Comparison of ENCODE assay signal across 8 mouse cellular contexts in the genomic region with DNA sequence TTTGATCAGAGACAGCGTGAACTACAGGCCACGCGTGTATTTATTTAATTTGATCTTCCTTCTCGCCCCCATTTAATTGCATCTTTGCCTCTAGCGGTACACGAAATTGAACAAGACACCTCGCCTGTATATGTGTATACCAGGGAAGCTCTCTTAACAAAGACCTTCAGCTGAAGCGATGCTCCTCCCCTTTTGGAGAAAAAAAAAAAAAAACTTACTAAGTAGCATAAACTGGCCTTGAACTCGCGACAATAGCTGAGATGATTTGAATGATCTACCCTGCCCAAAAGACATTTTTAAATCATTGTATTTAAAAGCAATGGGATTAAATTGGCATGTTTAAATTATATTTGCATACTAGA. TPM values are rescaled to one million over a fixed set of nuclear protein-coding genes. Genes with fewer than 3 reads are reported as not detected.
A peak's percentile ranks its signal among the peaks of the same experiment; 100 is the strongest.
DNase-seq lines count a peak whose midpoint lies in the region; ATAC-seq and TF ChIP-seq lines count a peak whose summit lies in the region.

No protein-coding gene starts in this region.

- no peaks in the 10 kb centered on the region for H3K27me3 ChIP-seq in heart, embryonic 12.5 days (replicated peaks)
- H3K27me3 ChIP-seq in G1E (ENCODE audit: insufficient read depth, low read length): no peaks in the 10 kb centered on the region
- H3K27me3 ChIP-seq in megakaryocyte, embryonic 14.5 days (replicated peaks): no peaks in the 10 kb centered on the region

- WGBS in heart, embryonic 12.5 days: under 1% methylated on average over 10 of the region's 10 CpGs

- peak overlapping the region; percentile 88 for H3K4me3 ChIP-seq in heart, embryonic 12.5 days
- H3K4me3 ChIP-seq in G1E (ENCODE audit: low read depth, low read length): peak overlapping the region; percentile 96
- H3K4me3 ChIP-seq in megakaryocyte, embryonic 14.5 days (replicated peaks): peak overlapping the region; percentile 100

- H3K36me3 ChIP-seq in heart, embryonic 12.5 days: peaks cover 28% of the 10 kb centered on the region
- H3K36me3 ChIP-seq in G1E (replicated peaks): peaks cover 35% of the 10 kb centered on the region
- peaks cover 35% of the 10 kb centered on the region for H3K36me3 ChIP-seq in megakaryocyte, embryonic 14.5 days (replicated peaks; ENCODE audit: low read length)

- H3K27ac ChIP-seq in heart, embryonic 12.5 days (ENCODE audit: poor library complexity, severe bottlenecking): peak overlapping the region; percentile 70

- H3K4me2 ChIP-seq in heart, embryonic 12.5 days: peak overlapping the region; percentile 80

- H3K9ac ChIP-seq in heart, embryonic 12.5 days: peak overlapping the region; percentile 69

- no peaks in the 10 kb centered on the region for H3K9me3 ChIP-seq in heart, embryonic 12.5 days (replicated peaks)
- H3K9me3 ChIP-seq in G1E (replicated peaks): no peaks in the 10 kb centered on the region
- H3K9me3 ChIP-seq in megakaryocyte, embryonic 14.5 days: no peaks in the 10 kb centered on the region

- TF ChIP-seq CTCF in G1E (IDR thresholded peaks at IDR 0.05; ENCODE audit: low read depth, low read length): no peak

- H3K4me1 ChIP-seq in heart, embryonic 12.5 days (replicated peaks): peaks cover 11% of the 10 kb centered on the region
- H3K4me1 ChIP-seq in G1E (ENCODE audit: insufficient read depth, low read depth, low read length): peaks cover 38% of the 10 kb centered on the region
- H3K4me1 ChIP-seq in megakaryocyte, embryonic 14.5 days: peaks cover 29% of the 10 kb centered on the region

- no peak for DNase-seq in heart, adult 9 months (ENCODE audit: low spot score in 2 of 2)
- DNase-seq in G1E (ENCODE audit: low spot score): peak; percentile 15
- DNase-seq in frontal cortex, postnatal 36 days (ENCODE audit: low spot score in 2 of 2): no peak
- DNase-seq in spleen, adult 12 weeks (ENCODE audit: low spot score): no peak
- DNase-seq in thymus, postnatal 10 days (ENCODE audit: low spot score in 2 of 2): no peak

- peak; percentile 56 for ATAC-seq in heart, embryonic 12.5 days (ENCODE audit: insufficient number of reproducible peaks, low FRiP score)
- peak; percentile 30; the same call in 1 of the 2 replicates for ATAC-seq in G1E (ENCODE audit: extremely low read depth, insufficient number of reproducible peaks, low FRiP score, poor library complexity, severe bottlenecking)
- peak; percentile 43 to 50; a peak in 3 of 4 replicates for ATAC-seq in hematopoietic stem cell, adult 5-6 weeks (replicated peaks in 1 of 2; ENCODE audit: insufficient read depth in 1 of 2, low FRiP score in 2 of 2, low TSS enrichment in 1 of 2, low read depth in 1 of 2, poor library complexity in 2 of 2, severe bottlenecking in 2 of 2)

RNA-seq across cellular contexts. Expression of gene Anapc5, which starts 0.4 kb away (rescaled TPM):
- polyA plus RNA-seq in heart, embryonic 12.5 days (2016; fragmentation: Nextera tagmentation; extraction: Ambion mirVana): 342 and 343 TPM in 2 replicates
- total RNA-seq in G1E (2014; fragmentation: Nextera tagmentation) (155 and 196 TPM in 2 replicates), G1E (2017) (279 and 297 TPM in 2 replicates)
- polyA plus RNA-seq in G1E (2012): 143 and 158 TPM in 2 replicates
- total RNA-seq in hematopoietic stem cell, adult 5-6 weeks (2017): 311 and 361 TPM in 2 replicates
- 41.2 and 69.4 TPM in 2 replicates for polyA plus RNA-seq in megakaryocyte, embryonic 14.5 days (2012; ENCODE audit: insufficient read depth, low replicate concordance)

RNA-seq across cellular contexts. Expression of gene Rnf34, which starts 28.3 kb away (rescaled TPM):
- 26.2 and 32.4 TPM in 2 replicates for polyA plus RNA-seq in heart, embryonic 12.5 days (2016; fragmentation: Nextera tagmentation; extraction: Ambion mirVana)
- total RNA-seq in G1E (2014; fragmentation: Nextera tagmentation): 12.9 and 13.4 TPM in 2 replicates
- total RNA-seq in G1E (2017): 23.8 and 26.7 TPM in 2 replicates
- 10.7 and 18.6 TPM in 2 replicates for polyA plus RNA-seq in G1E (2012)
- 21.6 and 21.7 TPM in 2 replicates for total RNA-seq in hematopoietic stem cell, adult 5-6 weeks (2017)
- 8.3 TPM in 1 of 2 replicates, not detected in the other for polyA plus RNA-seq in megakaryocyte, embryonic 14.5 days (2012; ENCODE audit: insufficient read depth, low replicate concordance)

RNA-seq across cellular contexts. Expression of gene Camkk2, which starts 42.3 kb away (rescaled TPM):
- 18.4 and 19.4 TPM in 2 replicates for polyA plus RNA-seq in heart, embryonic 12.5 days (2016; fragmentation: Nextera tagmentation; extraction: Ambion mirVana)
- total RNA-seq in G1E (2014; fragmentation: Nextera tagmentation): 9.6 and 12.5 TPM in 2 replicates
- 9.2 and 9.7 TPM in 2 replicates for total RNA-seq in G1E (2017)
- polyA plus RNA-seq in G1E (2012): 18.2 and 21.9 TPM in 2 replicates
- total RNA-seq in hematopoietic stem cell, adult 5-6 weeks (2017): 23.7 and 41.6 TPM in 2 replicates
- polyA plus RNA-seq in megakaryocyte, embryonic 14.5 days (2012; ENCODE audit: insufficient read depth, low replicate concordance): 17.9 and 22.8 TPM in 2 replicates
